Mouse (Mus musculus): Measurements from ENCODE around the gene Dnajc6.

Gene Dnajc6

DNA sequence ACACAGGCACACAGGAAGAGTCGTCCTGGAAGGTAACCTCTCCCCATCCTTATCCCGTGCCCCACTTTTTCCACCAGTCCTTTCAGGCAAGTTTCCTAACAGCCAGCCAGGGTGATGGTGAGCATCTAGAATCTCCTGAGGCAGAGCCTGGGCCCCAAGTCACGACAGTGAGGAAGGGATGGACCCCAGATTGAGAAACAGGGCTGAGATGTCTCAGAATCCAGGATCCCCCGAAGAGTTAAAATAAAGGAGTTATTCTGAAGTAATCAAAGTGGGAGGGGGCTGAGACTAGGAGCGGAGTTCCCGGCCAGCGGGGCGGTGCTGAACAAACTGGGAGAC is 150.4 kb downstream of the Dnajc6 start:
- DNase-seq, result no peak

- DNase-seq, result peak; percentile 100
These were observed 150.9 kb downstream of the Dnajc6 start, which contains the start of gene Leprot for GRCm38 (mm10) chr4:101647196-101647905. TSS of gene Leprot (plus strand) at chr4:101647718.

- DNase-seq, result no peak
These were observed 151.7 kb downstream of the Dnajc6 start for GRCm38 (mm10) chr4:101647976-101648642.

DNA sequence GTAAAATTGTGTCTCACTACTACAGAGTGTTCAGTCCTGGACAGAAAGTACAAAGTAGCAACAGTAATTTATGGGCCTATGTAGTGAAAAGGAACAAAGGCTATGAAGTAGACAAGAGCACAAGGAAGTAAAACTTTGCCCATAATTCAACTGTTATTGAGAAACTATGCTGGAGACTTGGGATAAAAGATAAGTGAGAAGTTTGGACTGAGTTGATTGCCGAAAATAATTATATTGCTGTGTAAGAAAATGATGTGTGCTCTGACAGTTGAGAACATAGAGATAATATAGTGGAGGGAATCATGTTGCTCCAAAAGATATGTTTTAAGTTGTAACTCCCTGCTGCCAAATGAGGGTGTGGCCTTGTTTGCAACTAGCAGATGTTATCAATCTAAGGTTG is 152.3 kb downstream of the Dnajc6 start:
- no peak for DNase-seq

DNA sequence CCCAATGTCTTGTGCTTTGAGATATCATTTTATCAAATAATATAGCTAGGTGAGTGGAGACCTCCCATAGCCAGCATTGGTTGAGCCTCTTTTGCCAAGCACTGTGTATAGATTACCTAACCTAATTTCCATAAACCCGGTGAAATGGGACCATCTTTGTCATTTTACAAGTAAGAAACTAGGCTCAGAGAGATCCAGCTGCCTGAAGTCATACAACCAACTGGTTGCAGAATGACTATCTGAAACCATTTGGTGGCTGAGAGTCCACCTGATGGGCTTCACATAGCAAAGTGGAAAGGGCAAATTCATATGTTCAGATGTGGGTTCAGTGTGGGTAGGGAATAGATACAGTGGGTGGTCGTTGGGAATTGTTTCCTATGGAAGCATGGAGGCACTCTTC is 154.5 kb downstream of the Dnajc6 start:
- no peak for DNase-seq

- DNase-seq, result no peak
These were observed 157.8 kb downstream of the Dnajc6 start for GRCm38 (mm10) chr4:101654256-101654655.

GRCm38 (mm10) chr4:101654788-101655414 is 158.5 kb downstream of the Dnajc6 start:
- no peak for DNase-seq

- no peak for DNase-seq
These were observed 159.0 kb downstream of the Dnajc6 start for GRCm38 (mm10) chr4:101655415-101655790.

GRCm38 (mm10) chr4:101656056-101656455 is 159.6 kb downstream of the Dnajc6 start:
- no peak for DNase-seq

- no peak for DNase-seq
These were observed 160.6 kb downstream of the Dnajc6 start for GRCm38 (mm10) chr4:101656956-101657570.

DNA sequence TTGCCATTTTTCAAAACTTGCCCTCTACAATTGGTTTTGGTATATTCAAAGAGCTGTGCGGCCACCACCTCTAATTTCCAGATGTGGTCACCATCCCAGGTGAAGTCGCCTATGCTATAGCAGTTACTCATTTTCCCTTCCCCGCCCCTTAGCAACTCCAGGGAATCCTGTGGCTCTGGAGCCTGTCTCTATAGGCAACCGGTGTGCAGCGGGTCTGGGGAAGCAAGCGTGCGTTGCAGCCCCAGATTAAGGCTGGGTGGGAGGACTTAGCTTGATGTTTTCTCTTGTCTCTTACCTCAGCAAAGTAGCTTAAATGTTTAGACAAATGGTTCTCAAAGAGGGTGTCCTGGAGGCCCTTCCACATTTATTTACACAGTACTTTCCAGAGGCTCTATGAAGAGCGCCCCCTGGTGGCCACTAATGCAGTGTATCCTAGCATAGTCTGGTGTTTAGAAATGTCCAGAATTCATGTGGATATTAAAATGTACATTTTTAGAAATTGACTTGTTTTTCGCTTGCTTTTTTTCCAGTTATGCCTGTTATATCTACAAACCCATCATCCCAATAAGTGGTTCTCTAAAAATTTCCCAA is 167.8 kb downstream of the Dnajc6 start:
- DNase-seq, result peak; percentile 53

- no peak for DNase-seq
These were observed 168.3 kb downstream of the Dnajc6 start for GRCm38 (mm10) chr4:101664766-101665165.

- no peak for DNase-seq
These were observed 172.7 kb downstream of the Dnajc6 start for GRCm38 (mm10) chr4:101669161-101669560.

GRCm38 (mm10) chr4:101669811-101670210 is 173.4 kb downstream of the Dnajc6 start:
- DNase-seq, result no peak

DNA sequence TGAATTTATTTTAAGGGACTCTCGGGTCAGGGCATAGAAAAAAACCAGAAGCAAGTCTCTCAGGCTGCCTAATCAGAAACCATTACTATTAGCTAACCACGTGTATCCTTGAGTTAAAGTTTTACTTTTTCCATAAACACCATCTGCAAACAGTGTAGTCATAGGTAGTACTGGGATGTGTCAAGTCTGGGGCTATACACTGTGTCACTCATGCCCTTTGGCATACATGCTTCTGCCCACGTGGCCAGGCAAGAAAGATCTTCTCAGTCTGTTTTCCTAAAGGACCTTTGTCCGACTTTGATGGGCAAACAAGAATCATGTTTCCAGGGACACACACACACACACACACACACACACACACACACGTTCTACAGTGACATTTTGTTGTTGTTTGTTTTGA is 178.3 kb downstream of the Dnajc6 start:
- DNase-seq, result no peak

GRCm38 (mm10) chr4:101675726-101676125 is 179.3 kb downstream of the Dnajc6 start:
- DNase-seq, result peak; percentile 40

GRCm38 (mm10) chr4:101682620-101683019 is 186.2 kb downstream of the Dnajc6 start:
- no peak for DNase-seq

GRCm38 (mm10) chr4:101683086-101683485 is 186.6 kb downstream of the Dnajc6 start:
- no peak for DNase-seq

GRCm38 (mm10) chr4:101684821-101685220 is 188.4 kb downstream of the Dnajc6 start:
- no peak for DNase-seq

GRCm38 (mm10) chr4:101686227-101686810 is 189.9 kb downstream of the Dnajc6 start:
- no peak for DNase-seq

GRCm38 (mm10) chr4:101689241-101689640 is 192.8 kb downstream of the Dnajc6 start:
- DNase-seq, result no peak

GRCm38 (mm10) chr4:101689645-101690044 is 193.2 kb downstream of the Dnajc6 start:
- DNase-seq, result no peak

Measured in kidney, adult 18-20 months (tissue).